Mouse (Mus musculus) ES-CJ7 (cell line): Measurements from ENCODE around the gene Wwp2.
A peak's percentile ranks its signal among the peaks of the same experiment; 100 is the strongest.

Experiments used
- DNase-seq: peaks from one replicate; pipeline ENCODE4 v3.0.0; 2011; ENCODE audit warnings: low read depth, low spot score

The Wwp2 gene

GRCm38 (mm10) chr8:107435962-107436831, at the start of gene Wwp2:
Wwp2 (plus strand) TSS chr8:107436365.
- DNase-seq, result peak; percentile 85

GRCm38 (mm10) chr8:107386642-107387041, 49.5 kb upstream of the Wwp2 start:
- peak; percentile 78 for DNase-seq

GRCm38 (mm10) chr8:107387861-107388260, 48.3 kb upstream of the Wwp2 start:
- peak; percentile 75 for DNase-seq

GRCm38 (mm10) chr8:107389557-107389956, 46.6 kb upstream of the Wwp2 start:
- no peak for DNase-seq

GRCm38 (mm10) chr8:107390476-107391135, 45.6 kb upstream of the Wwp2 start:
- DNase-seq, result no peak

GRCm38 (mm10) chr8:107391136-107391516, 45.0 kb upstream of the Wwp2 start:
- no peak for DNase-seq

- DNase-seq, result no peak
Observed at GRCm38 (mm10) chr8:107395397-107395796, 40.8 kb upstream of the Wwp2 start.

GRCm38 (mm10) chr8:107396106-107396670, 40.0 kb upstream of the Wwp2 start:
- no peak for DNase-seq

GRCm38 (mm10) chr8:107397665-107398064, 38.5 kb upstream of the Wwp2 start:
- no peak for DNase-seq

- no peak for DNase-seq
Observed at GRCm38 (mm10) chr8:107399495-107399894, 36.7 kb upstream of the Wwp2 start.

GRCm38 (mm10) chr8:107401866-107402265, 34.3 kb upstream of the Wwp2 start:
- DNase-seq, result no peak

- peak; percentile 99 for DNase-seq
Observed at GRCm38 (mm10) chr8:107403038-107403781, 33.0 kb upstream of the Wwp2 start, which contains the start of gene Nqo1. Nqo1 (minus strand) TSS chr8:107403206.

GRCm38 (mm10) chr8:107404057-107404456, 32.1 kb upstream of the Wwp2 start:
- DNase-seq, result no peak

- DNase-seq, result no peak
Observed at GRCm38 (mm10) chr8:107405935-107406334, 30.2 kb upstream of the Wwp2 start.

GRCm38 (mm10) chr8:107411391-107411790, 24.8 kb upstream of the Wwp2 start:
- peak; percentile 82 for DNase-seq

- no peak for DNase-seq
Observed at GRCm38 (mm10) chr8:107412552-107412951, 23.6 kb upstream of the Wwp2 start.

- DNase-seq, result no peak
Observed at GRCm38 (mm10) chr8:107413881-107414280, 22.3 kb upstream of the Wwp2 start.

- no peak for DNase-seq
Observed at GRCm38 (mm10) chr8:107417001-107417400, 19.2 kb upstream of the Wwp2 start.

GRCm38 (mm10) chr8:107424176-107424575, 12.0 kb upstream of the Wwp2 start:
- no peak for DNase-seq

- peak; percentile 99 for DNase-seq
Observed at GRCm38 (mm10) chr8:107424597-107425229, 11.5 kb upstream of the Wwp2 start, which contains the start of gene Nob1. Nob1 (minus strand) TSS chr8:107425051.

- no peak for DNase-seq
Observed at GRCm38 (mm10) chr8:107425230-107425597, 11.0 kb upstream of the Wwp2 start.
